ENCODE assay signal across 8 mouse cellular contexts in genomic region chr5:74432879-74433539, GRCm38 (mm10).
DNase-seq lines count a peak whose midpoint lies in the region; ATAC-seq and TF ChIP-seq lines count a peak whose summit lies in the region.

No protein-coding gene starts in this region.

- no peaks in the 10 kb centered on the region for H3K79me2 ChIP-seq in myocyte (ENCODE audit: control insufficient read depth, insufficient read depth)

- ATAC-seq in heart, embryonic 16.5 days (replicated peaks; ENCODE audit: extremely low read depth, insufficient read depth, low FRiP score), result no peak
- no peak for ATAC-seq in heart, embryonic 11.5 days (replicated peaks; ENCODE audit: insufficient number of reproducible peaks, low FRiP score, low TSS enrichment)
- ATAC-seq in embryonic facial prominence, embryonic 12.5 days (ENCODE audit: insufficient number of reproducible peaks, insufficient read depth, low FRiP score, low TSS enrichment), result peak; percentile 86
- peak; percentile 74 for ATAC-seq in hindbrain, embryonic 16.5 days
- no peak for ATAC-seq in erythroid progenitor cell, adult 5-6 weeks (replicated peaks; ENCODE audit: low FRiP score, poor library complexity, severe bottlenecking)

- no peak overlapping the region for H3K9ac ChIP-seq in heart, embryonic 16.5 days (ENCODE audit: low read length)
- H3K9ac ChIP-seq in heart, embryonic 11.5 days (ENCODE audit: low read depth, low read length), result no peak overlapping the region
- no peak overlapping the region for H3K9ac ChIP-seq in embryonic facial prominence, embryonic 12.5 days
- H3K9ac ChIP-seq in hindbrain, embryonic 16.5 days (ENCODE audit: low read depth, low read length), result 0 out of 2 replicates have a peak overlapping the region, but pooled peaks have one; percentile 23

- H3K9me3 ChIP-seq in heart, embryonic 16.5 days (replicated peaks; ENCODE audit: control insufficient read depth, low read length), result no peaks in the 10 kb centered on the region; the same call in 1 of the 2 replicates
- no peaks in the 10 kb centered on the region for H3K9me3 ChIP-seq in heart, embryonic 11.5 days (replicated peaks; ENCODE audit: control insufficient read depth, low read length)
- no peaks in the 10 kb centered on the region for H3K9me3 ChIP-seq in embryonic facial prominence, embryonic 12.5 days
- H3K9me3 ChIP-seq in hindbrain, embryonic 16.5 days (ENCODE audit: control insufficient read depth, low read length), result no peaks in the 10 kb centered on the region

- no peaks in the 10 kb centered on the region for H3K4me1 ChIP-seq in heart, embryonic 16.5 days (ENCODE audit: control insufficient read depth, insufficient read depth, low read length)
- H3K4me1 ChIP-seq in heart, embryonic 11.5 days (ENCODE audit: control insufficient read depth, insufficient read depth, low read length), result no peaks in the 10 kb centered on the region
- peaks cover 9% of the 10 kb centered on the region; the same call in 1 of the 2 replicates for H3K4me1 ChIP-seq in embryonic facial prominence, embryonic 12.5 days
- peaks cover 9% of the 10 kb centered on the region for H3K4me1 ChIP-seq in hindbrain, embryonic 16.5 days (ENCODE audit: control insufficient read depth, insufficient read depth, low read depth, low read length)

- TF ChIP-seq POLR2A in myocyte (IDR thresholded peaks at IDR 0.05; ENCODE audit: insufficient read length, low read depth), result no peak

- WGBS in heart, embryonic 16.5 days, result 47% methylated on average over 14 of the region's 14 CpGs
- WGBS in heart, embryonic 11.5 days (ENCODE audit: insufficient replicate concordance), result 55% methylated on average over 14 of the region's 14 CpGs
- WGBS in embryonic facial prominence, embryonic 12.5 days, result 19% methylated on average over 14 of the region's 14 CpGs
- WGBS in hindbrain, embryonic 16.5 days, result 23% methylated on average over 14 of the region's 14 CpGs

- no peak for DNase-seq in urinary bladder, postnatal 36 days (ENCODE audit: low spot score in 2 of 2)
- no peak for DNase-seq in spleen, adult 18-20 months

- H3K27ac ChIP-seq in heart, embryonic 16.5 days (ENCODE audit: low read length), result no peak overlapping the region
- no peak overlapping the region for H3K27ac ChIP-seq in heart, embryonic 11.5 days (ENCODE audit: low read depth, low read length)
- H3K27ac ChIP-seq in embryonic facial prominence, embryonic 12.5 days, result peak overlapping the region; percentile 83
- no peak overlapping the region; the same call in 1 of the 2 replicates for H3K27ac ChIP-seq in hindbrain, embryonic 16.5 days (ENCODE audit: low read depth, low read length)

- peak overlapping the region; percentile 30; the same call in 1 of the 2 replicates for H3K4me2 ChIP-seq in heart, embryonic 16.5 days (ENCODE audit: low read depth, low read length)
- no peak overlapping the region for H3K4me2 ChIP-seq in heart, embryonic 11.5 days
- H3K4me2 ChIP-seq in embryonic facial prominence, embryonic 12.5 days (replicated peaks), result peak overlapping the region; percentile 33
- H3K4me2 ChIP-seq in hindbrain, embryonic 16.5 days (ENCODE audit: low read length), result peak overlapping the region; percentile 48
- H3K4me2 ChIP-seq in myocyte (ENCODE audit: low read depth), result peak overlapping the region; percentile 9

- no peaks in the 10 kb centered on the region for H3K27me3 ChIP-seq in heart, embryonic 16.5 days (ENCODE audit: control insufficient read depth, insufficient read depth, low read length)
- no peaks in the 10 kb centered on the region for H3K27me3 ChIP-seq in heart, embryonic 11.5 days (ENCODE audit: control insufficient read depth, insufficient read depth, low read length)
- no peaks in the 10 kb centered on the region for H3K27me3 ChIP-seq in embryonic facial prominence, embryonic 12.5 days
- no peaks in the 10 kb centered on the region for H3K27me3 ChIP-seq in hindbrain, embryonic 16.5 days (replicated peaks; ENCODE audit: control insufficient read depth, insufficient read depth, low read length)
- no peaks in the 10 kb centered on the region for H3K27me3 ChIP-seq in myocyte (ENCODE audit: control insufficient read depth, insufficient read depth, insufficient read length)

- no peaks in the 10 kb centered on the region for H3K36me3 ChIP-seq in heart, embryonic 16.5 days (ENCODE audit: control insufficient read depth, insufficient read depth)
- H3K36me3 ChIP-seq in heart, embryonic 11.5 days (ENCODE audit: control insufficient read depth, insufficient read depth, low read length), result no peaks in the 10 kb centered on the region
- no peaks in the 10 kb centered on the region for H3K36me3 ChIP-seq in embryonic facial prominence, embryonic 12.5 days
- H3K36me3 ChIP-seq in hindbrain, embryonic 16.5 days (ENCODE audit: control insufficient read depth, insufficient read depth, low read length), result no peaks in the 10 kb centered on the region
- no peaks in the 10 kb centered on the region for H3K36me3 ChIP-seq in myocyte (ENCODE audit: control insufficient read depth, insufficient read depth)

- no peak overlapping the region for H3ac ChIP-seq in myocyte (ENCODE audit: control insufficient read depth, insufficient read length)

- H3K4me3 ChIP-seq in heart, embryonic 16.5 days (ENCODE audit: low read length), result no peak overlapping the region
- H3K4me3 ChIP-seq in heart, embryonic 11.5 days (ENCODE audit: low read depth, low read length), result no peak overlapping the region
- H3K4me3 ChIP-seq in embryonic facial prominence, embryonic 12.5 days, result no peak overlapping the region
- H3K4me3 ChIP-seq in hindbrain, embryonic 16.5 days (ENCODE audit: low read length), result 0 out of 2 replicates have a peak overlapping the region, but pooled peaks have one; percentile 10
- no peak overlapping the region for H3K4me3 ChIP-seq in myocyte

TF ChIP-seq in myocyte, 11 proteins besides CTCF, POLR2A, EP300 and RAD21:
- TF ChIP-seq SRF (IDR thresholded peaks at IDR 0.05; ENCODE audit: control insufficient read depth, insufficient read length, low read depth), result no peak
- TF ChIP-seq CEBPB (IDR thresholded peaks at IDR 0.05; ENCODE audit: insufficient read depth, poor library complexity, severe bottlenecking), result no peak
- TF ChIP-seq REST (IDR thresholded peaks at IDR 0.05; ENCODE audit: insufficient read depth, insufficient read length), result no peak

Comparison
In these comparisons a context has a peak if more than half of its experiments do, and no peak if none do; other contexts are left out.
1. ATAC-seq: peak in embryonic facial prominence, embryonic 12.5 days (single experiment) and hindbrain, embryonic 16.5 days (single experiment); none in heart, embryonic 16.5 days (single experiment), heart, embryonic 11.5 days (single experiment) and erythroid progenitor cell, adult 5-6 weeks (single experiment).